Mouse (Mus musculus): ENCODE measurements around the gene Cacfd1.

Gene Cacfd1

DNA sequence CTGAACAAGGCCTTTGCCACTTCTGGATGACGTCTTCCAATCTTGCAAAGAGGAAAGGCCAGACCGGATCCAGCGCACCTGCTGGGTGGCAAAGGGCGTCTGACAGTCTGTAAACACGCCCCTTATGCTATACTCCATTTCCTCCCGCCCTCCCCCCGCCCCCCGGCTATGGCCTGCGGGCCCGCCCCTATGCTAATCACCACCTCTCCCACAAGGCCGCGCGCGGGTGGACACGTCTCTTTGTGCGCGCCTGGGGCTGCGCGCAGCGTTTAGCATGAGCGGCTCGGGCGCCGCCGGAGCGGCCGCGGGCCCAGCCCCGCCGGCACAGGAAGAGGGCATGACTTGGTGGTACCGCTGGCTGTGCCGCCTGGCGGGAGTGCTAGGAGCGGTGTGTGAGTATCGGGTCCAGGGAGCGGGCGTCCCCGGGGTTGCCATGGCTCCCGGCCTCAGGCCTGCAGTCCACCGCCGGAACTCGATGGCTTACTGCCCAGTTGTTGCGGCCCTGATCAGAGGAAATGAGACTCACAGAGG lies at the start of gene Cacfd1:
Gene Cacfd1, plus strand, starts transcription at position 213 of the 531 bp plus-strand sequence.
- peak; percentile 92 for DNase-seq (ENCODE audit: extremely low spot score)

- DNase-seq (ENCODE audit: extremely low spot score): no peak
Observed at GRCm38 (mm10) chr2:26960756-26961155, 49.0 kb upstream of the Cacfd1 start.

DNA sequence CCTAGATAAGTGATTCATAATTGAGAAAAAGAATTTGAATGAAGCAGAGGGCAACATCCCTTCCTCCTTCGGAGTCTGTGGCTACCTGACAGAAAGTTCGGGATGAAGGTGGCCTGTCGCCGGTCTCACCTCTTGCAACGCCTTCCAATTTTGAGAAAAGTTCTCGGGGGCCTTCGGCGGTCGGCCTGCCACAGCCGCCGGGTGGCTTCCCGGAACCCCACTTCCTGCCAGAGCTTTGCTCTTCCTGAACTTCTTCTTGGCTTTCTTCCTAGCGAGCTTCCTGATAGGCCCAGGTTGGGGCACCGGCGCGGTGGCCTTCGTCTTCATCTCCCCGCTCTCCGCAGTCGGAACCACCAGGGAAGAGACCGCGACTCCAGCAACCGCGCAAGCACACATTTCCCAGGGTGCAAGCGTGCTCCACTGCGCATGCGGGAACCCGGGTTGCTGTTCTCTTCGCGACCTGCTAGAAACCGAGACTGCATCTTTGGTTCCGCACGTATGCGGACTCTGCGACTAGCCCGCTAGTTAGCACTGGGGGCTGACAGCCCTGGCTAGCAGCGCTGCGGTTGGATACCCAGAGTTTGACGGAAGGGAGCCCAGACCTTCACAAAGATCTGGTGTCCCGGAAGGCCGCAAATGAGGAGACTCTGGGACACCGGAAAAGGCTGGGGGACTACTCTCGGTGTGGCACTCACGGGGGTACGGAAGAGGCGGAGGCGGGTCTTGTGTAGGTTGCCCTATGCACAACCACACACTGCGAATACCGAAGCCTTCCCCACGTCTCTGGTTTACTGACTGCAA lies 45.6 kb upstream of the Cacfd1 start, which contains the start of gene Rexo4:
Gene Rexo4, minus strand, starts transcription at position 464 of the 801 bp plus-strand sequence.
- DNase-seq (ENCODE audit: extremely low spot score): peak; percentile 93

GRCm38 (mm10) chr2:26964724-26965370 lies 44.9 kb upstream of the Cacfd1 start:
- no peak for DNase-seq (ENCODE audit: extremely low spot score)

DNA sequence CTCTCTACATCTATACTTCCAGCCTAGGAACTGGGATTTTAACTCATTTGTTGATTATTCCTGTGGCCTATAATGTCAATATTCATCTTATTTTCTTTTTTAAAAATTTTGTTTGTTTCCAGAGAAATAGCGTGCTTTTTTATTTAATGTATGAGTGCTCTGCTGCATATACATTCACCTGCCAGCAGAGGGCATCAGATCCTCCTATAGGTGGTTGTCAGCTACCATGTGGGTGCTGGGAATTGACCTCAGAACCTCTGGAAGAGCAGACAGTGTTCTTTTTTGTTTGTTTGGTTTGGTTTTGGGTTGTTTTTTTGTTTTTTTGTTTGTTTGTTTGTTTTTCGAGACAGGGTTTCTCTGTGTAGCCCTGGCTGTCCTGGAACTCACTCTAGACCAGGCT lies 42.5 kb upstream of the Cacfd1 start:
- DNase-seq (ENCODE audit: extremely low spot score): no peak

DNA sequence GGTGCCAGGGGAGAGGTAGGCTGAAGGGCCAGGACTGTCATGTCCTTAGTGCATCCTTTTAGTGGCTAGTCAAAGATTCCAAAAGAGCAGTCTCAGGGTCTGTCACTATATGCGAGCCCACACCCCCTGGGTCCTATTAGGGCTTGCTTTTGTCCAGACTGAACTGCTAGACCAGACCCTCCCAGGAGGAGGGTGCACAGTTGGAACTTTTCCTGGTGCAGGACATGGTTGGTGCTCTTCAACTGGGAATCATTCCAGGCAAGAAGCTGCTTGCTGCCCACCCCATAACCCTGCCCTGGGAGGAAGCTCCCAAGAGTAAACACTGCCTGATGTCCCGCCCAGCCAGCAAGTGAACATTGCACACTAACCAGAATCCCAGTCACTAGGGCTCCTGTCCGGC lies 36.6 kb upstream of the Cacfd1 start, which contains the start of gene Adamts13:
Gene Adamts13, plus strand, starts transcription at position 301 of the 400 bp plus-strand sequence.
- DNase-seq (ENCODE audit: extremely low spot score): no peak

GRCm38 (mm10) chr2:26973960-26974359 lies 35.8 kb upstream of the Cacfd1 start:
- no peak for DNase-seq (ENCODE audit: extremely low spot score)

DNA sequence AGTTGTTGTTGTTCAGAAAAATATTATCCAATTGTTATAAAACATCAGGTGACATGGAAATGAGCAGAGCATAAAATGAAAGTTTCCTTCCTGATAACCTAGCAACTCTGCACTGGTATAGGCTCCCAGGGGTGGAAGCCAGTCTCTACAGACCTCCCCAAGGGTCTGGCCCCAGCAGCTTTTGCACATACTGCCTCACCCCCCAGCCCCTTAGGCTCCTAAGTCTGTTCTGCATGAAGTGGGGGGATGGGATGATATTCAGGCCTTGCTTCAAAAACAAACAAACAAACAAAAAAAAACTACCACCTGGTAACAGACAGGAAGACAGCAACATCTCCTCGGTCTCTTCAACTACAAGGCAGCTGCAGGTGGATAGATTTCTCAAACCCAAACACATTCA lies 29.4 kb upstream of the Cacfd1 start:
- DNase-seq (ENCODE audit: extremely low spot score): no peak

DNA sequence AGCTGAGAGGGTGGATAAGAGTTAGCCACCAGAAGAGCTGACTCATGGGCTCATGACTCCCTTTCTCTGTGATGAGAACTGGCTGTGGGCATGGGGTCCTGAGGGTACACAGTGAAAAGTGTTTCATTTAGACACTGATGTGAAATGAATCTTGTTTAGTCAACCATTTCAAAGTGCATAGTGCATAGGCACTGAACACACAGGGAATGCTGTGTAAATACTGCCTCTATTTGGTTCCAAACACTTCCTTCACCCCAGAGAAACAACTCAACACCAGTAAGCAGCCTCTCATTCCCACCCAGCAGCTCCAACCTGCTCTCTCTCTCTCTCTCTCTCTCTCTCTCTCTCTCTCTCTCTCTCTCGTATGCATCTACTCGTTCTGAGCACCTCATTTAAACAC lies 25.5 kb upstream of the Cacfd1 start:
- no peak for DNase-seq (ENCODE audit: extremely low spot score)

DNA sequence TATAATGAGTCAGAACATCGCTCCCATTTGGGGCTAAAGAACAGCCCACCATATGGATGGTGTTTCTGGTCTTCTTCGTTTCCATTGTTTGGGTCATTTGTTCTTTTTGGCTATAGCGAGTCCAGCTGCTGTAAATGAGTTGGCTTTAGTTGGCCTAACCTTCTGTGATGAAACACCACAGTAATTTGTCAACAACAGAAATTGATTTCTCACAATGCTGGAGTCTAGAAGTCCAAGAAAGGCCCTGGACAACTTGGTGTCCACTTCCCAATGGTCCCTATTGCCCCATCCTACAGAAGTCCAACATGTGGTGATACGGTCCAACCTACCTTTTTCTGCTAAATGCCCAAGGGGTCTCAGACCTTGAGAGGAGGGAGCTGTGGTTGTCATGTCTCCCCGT lies 25.1 kb upstream of the Cacfd1 start:
- DNase-seq (ENCODE audit: extremely low spot score): no peak

DNA sequence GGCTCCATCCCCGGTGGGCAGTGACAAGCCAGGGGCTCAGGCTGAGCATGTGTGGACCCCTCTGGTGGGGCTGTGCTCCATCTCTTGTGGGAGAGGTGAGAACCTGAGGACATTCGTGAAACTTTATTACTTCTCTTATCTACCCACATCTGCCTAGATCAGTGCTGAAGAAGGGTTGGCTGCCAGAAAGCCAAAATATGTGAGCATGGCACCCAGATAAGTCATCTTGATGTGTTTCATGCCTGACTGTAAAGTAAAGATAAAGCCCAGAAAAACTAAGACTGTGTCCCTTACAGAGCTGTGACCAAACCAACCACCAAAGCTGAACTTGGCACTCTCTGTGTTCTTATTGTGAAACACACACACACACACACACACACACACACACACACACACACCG lies 15.8 kb upstream of the Cacfd1 start:
- DNase-seq (ENCODE audit: extremely low spot score): no peak

- DNase-seq (ENCODE audit: extremely low spot score): no peak
Observed at GRCm38 (mm10) chr2:26997498-26997897, 12.2 kb upstream of the Cacfd1 start.

DNA sequence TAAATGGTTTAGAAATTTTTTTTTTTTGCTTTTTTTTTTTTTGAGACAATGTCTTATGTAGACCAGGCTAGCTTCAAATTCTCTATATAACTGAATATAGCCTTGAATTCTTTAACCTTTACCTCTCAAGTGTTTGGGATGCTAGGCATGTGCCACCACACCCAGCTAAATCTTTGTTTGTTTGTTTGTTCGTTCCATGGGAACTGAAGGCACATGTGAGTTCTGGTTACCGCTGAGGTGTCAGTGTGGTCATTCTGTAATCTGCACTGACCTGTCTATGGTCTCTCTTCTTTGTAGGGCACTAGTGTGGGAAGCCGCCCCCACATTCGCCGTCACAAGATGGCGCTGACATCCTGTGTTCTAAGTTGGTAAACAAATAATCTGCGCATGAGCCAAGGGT lies 11.7 kb upstream of the Cacfd1 start:
- no peak for DNase-seq (ENCODE audit: extremely low spot score)

DNA sequence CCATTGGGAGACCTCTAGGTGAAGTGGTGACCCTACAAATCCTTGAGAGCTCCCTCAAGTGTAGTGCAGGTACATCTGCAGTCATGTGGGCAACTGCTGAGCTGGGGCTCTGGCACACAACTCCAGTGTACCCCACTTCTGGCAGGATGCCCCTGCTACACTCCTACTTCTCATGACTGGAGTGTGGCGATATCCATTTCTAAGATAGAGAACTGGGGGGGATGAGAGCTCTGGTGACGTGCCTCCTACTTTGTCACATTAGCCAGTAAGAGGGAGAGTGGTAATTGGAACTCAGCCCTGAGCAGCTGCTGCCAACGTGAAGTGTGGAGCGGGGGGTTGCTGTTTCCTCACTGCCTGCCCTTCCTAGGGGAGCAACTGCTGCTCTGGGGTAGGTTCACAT lies 3.5 kb upstream of the Cacfd1 start:
- no peak for DNase-seq (ENCODE audit: extremely low spot score)

DNA sequence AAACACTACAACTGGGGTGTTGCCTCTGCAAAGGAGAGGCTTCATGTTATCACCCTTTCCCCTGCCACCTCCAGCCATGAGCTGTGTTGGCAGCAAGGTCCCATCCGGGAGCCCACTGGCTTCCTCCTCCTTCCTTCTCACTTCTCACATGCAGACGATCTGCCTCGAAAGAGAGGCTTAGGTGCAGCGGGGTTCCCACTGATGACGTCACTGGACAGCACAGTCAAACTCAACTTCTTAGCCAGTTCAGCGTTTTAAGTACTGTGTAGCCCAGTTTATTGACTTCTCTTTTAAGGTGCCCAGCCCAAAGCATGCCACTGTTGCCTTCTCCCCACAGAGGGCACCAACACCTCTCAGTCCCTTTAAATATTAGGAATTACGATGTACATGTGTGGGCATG lies 2.0 kb upstream of the Cacfd1 start:
- no peak for DNase-seq (ENCODE audit: extremely low spot score)

- DNase-seq (ENCODE audit: extremely low spot score): peak; percentile 57
Observed at GRCm38 (mm10) chr2:27017802-27018201, 8.1 kb downstream of the Cacfd1 start.

- no peak for DNase-seq (ENCODE audit: extremely low spot score)
Observed at GRCm38 (mm10) chr2:27019530-27019929, 9.8 kb downstream of the Cacfd1 start.

DNA sequence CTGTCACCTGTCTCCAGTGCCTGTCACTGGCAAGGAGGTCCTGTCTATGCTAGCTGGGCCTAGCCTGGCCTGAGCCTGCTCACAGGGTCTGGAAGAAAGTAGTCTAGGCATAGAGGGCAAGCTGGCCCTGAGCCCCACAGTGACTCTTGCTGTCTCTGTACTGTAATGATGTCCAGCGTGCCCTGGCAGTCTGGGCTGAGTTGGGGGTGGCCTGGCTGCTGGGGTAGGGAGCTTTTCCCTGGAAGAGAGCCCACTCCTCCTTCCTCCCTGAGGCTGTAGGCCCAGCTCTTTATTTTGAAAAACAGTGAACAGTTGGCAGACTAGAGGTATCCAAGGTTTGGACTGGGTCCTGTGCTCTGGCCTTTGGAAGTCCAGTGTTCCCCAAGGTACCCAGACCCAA lies 11.4 kb downstream of the Cacfd1 start:
- no peak for DNase-seq (ENCODE audit: extremely low spot score)

- DNase-seq (ENCODE audit: extremely low spot score): no peak
Observed at GRCm38 (mm10) chr2:27022612-27023011, 12.9 kb downstream of the Cacfd1 start.

DNA sequence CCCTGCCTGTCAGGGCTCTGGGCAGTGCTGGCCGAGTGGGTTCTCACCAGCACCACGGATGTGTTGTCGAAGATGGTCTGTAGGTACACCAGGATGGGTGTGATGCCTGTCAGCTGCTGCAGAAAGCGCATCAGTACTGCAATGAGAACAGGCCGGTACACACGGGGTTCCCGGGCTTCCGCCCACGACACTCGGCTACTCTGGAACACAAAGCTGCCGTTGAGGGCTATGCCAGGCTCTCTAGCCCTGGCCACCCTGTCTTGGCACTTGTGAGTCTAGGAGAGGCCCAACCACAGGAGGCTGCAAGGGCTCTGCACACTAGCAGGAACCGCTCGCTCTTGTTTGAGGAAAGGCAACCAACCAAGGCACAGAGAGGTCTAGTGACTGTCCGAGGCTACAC lies 14.4 kb downstream of the Cacfd1 start:
- DNase-seq (ENCODE audit: extremely low spot score): no peak

GRCm38 (mm10) chr2:27025545-27025944 lies 15.8 kb downstream of the Cacfd1 start:
- no peak for DNase-seq (ENCODE audit: extremely low spot score)

DNA sequence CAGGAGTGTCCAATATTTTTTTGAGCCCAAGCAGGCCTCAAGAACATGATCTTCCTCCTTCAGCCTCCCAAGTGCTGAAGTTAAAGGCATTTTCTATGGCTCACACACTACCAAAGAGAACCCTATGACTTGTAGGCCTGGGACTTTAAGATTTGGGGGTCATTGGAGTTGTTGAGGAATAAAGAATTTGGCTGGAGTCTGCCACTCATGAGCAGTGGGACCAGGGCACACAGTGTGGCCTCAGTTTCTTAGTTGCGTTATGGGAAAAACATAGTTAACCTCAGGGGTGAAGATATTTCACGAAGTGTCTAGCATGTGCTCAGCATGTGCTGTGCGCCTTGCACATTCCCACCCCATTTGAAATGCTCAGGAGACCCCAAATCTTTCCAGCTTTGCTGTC lies 16.6 kb downstream of the Cacfd1 start:
- no peak for DNase-seq (ENCODE audit: extremely low spot score)
